Mouse (Mus musculus) layer of hippocampus, postnatal 14 days (tissue): Measurements from ENCODE around the gene Nat9. TPM values are rescaled to one million over a fixed set of nuclear protein-coding genes. Genes with fewer than 3 reads are reported as not detected.

Experiments used
- DNase-seq, 2 experiments: peaks; one replicate each; pipeline ENCODE4 v3.0.0; 2021 to 2022; ENCODE audit warnings: low spot score in 2 of 2, mixed read lengths in 1 of 2
- total RNA-seq, 2 experiments: library from RNA; stranded (reverse); gene quantifications; 2 replicates each; pipeline ENCODE4 v1.2.3; 2021

The Nat9 gene
- total RNA-seq, 2 experiments from 2014 or later: 19.3 to 19.9 TPM

GRCm38 (mm10) chr11:115179191-115179590 lies 8.5 kb downstream of the Nat9 start:
- peak in 1 of 2 experiments; percentile 77 for DNase-seq

DNA sequence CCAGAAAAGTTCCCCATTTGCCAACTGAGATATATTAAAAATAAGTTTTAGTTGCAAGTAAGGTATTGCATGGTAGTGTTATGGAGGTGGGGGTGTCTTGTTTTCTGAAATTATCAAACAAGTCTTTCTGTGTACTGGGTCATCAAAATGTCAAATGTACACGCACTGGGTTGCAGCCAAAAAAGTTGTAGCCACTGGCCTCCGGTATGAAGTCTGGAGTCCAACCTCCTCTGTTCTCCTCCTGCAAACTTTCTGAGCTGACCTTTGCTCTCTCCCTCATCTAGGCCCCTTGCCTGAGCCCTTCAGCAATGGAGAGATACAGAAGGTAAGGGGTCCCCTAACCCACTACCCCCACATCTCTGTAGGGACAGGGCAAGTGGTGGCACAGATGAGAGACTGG lies 8.9 kb downstream of the Nat9 start:
- DNase-seq: no peak

DNA sequence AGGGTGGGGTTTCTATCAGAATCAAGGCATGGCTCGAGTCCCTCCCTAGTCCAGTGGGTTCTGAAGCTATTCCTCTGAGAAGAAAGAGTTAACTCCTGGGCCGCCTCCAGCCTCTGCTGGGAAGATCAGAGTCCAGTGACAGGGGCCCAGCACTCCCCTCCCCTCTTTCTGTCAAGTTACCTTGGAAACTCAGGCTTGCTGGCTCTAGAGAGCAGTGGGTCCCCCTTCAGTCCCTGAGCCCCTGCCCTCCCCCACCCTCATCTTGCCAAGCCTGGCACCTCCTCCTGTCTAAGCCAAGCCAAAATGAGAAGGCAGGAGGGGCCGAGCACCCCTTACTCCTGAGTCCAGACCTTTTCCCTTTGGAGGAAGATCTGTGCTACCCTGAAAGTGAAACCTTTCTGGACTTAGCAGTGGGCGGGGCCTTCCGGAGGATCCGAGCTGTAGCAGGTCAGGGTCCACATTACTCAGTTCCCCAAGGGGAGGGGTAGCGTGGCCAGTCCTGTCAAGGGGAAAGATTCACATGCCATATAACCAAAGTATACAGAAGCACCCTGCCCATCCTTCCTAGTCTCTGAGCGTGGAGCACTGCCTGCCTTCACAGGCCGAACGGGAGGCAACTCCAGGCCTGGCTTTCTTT lies 10.0 kb downstream of the Nat9 start:
- DNase-seq: peak in 1 of 2 experiments; percentile 49

DNA sequence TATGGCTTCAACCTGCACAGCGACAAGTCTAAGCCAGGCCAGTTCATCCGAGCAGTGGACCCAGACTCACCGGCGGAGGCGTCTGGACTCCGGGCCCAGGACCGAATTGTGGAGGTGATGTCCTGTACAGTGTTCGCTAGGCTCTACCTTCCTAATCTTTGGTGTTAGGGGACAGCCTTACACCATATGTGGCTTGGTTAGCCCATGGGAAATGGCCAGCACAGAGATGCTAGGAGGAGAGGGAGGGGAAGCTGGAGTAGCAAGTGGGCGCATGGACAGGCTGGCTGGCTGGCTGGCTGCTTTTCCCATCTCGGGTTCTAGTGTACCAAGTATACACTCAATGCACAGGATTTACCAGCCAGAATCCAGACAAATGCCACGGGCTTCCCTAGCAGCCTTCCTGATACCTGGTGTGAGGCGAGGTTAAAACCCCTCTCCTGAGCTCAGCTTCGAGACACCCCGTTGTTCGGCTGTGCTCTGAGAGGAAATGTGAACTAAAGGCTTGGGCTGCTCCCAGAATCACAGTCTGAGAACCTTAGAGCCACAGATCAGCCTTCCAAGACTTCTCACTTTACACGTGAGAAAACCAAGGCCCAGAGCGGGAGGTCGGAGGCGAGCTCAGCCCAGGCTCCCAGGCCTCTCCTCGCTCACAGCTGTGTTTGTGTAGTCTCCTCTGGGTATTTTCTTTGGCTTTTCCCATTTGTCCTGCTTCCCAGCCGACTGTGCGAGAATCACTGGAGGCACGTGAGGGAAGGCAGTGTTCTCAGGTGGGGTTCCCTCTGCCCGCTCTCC lies 11.1 kb downstream of the Nat9 start:
- no peak for DNase-seq

DNA sequence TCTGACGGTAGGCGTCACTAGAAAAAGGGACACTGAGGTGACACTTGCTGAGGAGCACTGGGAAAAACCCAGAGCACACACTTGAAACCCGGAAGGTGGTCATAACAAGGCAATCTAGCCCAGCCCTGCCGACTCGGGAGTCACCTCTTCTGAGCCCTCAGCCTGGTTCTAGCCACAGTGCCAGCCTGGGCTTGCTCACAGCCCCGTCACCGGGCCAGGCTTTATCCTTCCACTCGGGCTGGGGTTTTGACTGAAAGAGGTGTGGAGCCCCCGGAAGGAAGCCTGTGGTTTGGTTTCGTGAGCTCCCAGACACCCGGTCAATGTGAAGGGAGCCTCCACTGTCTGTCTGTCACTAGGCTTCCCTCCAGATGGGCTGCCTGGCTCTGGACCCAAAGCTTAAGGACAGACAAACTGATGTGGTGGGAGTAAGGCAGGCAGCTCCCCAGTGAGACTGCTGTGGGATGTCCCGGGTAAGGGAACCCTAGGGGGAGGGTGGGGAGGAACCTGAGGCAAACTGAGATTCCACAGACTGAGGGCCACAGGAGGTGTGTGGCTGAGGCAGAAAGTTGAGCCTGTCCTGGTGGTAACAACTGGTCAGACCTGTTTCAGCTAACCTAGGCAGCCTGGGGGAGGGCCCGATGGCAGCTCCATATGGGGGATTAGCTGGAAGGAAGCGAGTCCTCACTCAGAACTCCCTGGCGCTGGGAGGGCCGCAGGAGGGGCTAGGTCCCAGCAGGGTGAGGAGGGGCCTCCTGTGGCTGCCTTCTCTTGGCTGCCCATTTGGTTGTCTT lies 13.9 kb downstream of the Nat9 start:
- DNase-seq: no peak

DNA sequence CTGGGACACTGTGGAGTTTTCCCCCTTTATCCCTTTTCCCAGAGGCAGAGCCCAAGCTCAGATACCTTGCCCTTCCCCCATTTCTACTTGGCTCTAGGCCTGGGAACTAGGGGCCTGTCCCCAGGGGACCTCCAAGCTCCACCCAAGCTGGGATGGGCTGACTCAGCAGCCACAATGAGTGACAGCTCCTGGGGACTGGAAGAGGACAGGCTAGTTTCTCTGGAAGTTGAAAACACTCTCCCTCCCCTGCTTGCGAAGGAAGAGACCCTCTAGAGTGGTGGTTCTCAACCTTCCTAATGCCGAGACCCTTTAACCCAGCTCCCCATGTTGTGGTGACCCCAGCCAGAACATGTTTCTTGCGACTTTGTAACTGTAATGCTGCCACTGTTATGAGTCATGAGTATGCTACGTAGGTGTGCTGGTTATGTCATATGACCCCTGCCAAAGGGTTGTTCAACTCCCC lies 14.8 kb downstream of the Nat9 start:
- no peak for DNase-seq

DNA sequence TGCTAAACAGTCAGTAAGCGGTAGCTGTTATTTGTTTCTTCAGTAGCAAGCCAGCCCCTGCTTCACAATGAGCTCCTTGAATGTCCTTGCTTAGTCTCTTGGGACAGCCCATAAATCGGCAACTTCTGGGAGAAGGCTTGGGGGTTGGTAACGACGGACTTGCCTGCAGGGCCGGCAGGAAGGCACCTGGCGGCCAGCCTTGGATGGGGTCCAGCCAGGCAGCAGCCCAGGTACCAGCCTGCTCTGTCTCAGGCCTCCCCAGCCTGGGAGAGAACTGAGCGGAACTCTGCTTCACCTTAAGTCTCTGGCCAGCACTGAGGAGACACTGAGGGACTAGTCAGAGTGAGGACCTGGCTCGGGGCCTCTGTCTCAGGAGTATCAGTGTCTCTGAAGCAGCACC lies 16.5 kb downstream of the Nat9 start:
- DNase-seq: no peak

DNA sequence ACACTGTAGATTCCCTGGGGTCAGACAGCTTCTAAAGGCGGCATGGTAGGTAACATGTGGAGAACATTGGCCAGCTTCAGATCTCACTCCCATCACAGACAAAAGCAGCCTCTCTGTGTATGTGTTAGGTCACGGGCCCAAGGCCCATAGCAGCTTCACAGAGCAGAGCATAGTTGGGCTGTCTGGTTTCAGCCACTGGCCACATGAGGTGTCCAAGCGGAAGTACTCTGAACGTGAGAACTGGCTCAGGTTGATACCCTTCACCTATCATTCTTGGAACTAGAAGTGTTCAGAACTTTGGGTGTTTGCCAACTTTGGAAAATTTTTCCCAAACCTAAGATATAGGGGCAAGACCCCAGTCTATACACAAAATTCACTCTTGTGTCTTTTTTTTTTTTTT lies 18.2 kb downstream of the Nat9 start:
- no peak for DNase-seq

GRCm38 (mm10) chr11:115167631-115168249 lies 19.9 kb downstream of the Nat9 start:
- no peak for DNase-seq

DNA sequence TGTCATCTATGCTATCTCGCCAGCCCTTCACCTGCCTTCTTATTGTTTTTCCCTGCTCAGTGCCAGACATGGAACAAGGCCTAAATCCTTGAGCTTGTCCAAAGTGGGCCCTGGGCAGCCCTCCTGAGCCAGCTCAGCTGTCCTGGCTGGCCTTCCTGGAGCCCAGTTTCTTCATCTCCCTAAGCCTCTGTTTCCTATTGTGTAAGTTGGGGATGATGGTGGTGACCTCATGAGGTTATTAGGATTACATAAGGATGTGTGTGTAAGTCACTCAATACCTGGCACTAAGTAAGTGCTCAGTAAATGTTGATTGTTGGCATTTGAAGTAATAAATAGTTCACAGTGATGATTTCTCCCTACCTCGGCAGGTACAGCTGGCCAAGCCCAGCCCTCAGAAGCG lies 20.9 kb downstream of the Nat9 start:
- no peak for DNase-seq

- DNase-seq: peak in 1 of 2 experiments; percentile 77
Observed at GRCm38 (mm10) chr11:115164976-115165374, 22.7 kb downstream of the Nat9 start.

DNA sequence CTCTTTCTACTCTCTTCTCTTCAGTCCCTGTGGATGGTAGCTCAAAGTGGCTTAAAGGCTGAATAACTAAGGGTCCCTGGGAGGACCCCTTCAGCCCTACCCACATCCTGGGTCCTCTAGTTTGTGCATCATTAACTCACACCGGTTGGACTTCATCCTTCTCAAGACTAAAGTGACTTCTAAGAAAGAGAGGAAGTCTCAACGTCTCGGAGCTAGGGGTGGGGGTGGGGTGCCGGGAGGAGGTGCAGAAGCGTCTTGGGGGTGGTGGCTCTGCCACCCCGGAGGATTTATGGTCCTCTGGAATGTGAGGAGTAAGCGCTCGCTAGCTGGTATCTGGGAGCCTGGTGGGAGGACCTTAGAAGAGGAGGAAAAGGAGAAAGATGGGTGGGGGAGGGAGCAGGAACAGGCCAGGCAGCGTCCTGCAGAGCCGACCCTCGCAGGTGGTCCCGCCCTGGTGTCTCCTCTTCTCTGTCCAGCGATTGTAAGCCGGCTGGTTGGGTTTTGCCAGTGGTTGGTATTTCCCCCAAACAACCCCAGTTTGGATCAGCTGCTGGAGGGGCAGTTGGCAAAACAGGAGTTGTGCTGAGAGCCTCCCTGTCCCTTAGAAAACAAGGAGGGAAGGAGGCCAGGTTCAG lies 23.2 kb downstream of the Nat9 start:
- no peak for DNase-seq

DNA sequence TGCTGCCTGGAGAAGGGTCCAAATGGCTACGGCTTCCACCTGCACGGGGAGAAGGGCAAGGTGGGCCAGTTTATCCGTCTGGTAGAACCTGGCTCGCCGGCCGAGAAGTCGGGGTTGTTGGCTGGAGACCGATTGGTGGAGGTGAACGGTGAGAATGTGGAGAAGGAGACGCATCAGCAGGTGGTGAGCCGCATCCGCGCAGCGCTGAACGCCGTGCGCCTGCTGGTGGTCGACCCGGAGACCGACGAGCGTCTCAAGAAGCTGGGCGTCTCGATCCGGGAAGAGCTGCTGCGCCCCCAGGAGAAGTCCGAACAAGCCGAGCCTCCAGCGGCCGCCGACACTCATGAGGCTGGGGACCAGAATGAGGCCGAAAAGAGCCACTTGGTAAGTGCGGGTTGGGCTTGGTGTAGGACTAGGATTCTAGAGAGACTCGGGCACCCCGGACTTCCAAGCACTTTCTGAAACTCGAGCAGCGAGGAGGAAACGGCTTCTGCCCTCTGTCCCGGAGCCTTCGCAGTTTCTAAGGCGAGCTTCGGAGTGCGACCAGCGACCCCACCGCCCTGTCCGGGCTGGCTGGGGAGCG lies 24.0 kb downstream of the Nat9 start:
- DNase-seq: no peak

GRCm38 (mm10) chr11:115162832-115163480 lies 24.7 kb downstream of the Nat9 start, which contains the start of gene Slc9a3r1:
Gene Slc9a3r1, plus strand, starts transcription at chr11:115163341.
- peak; percentile 92 to 96 for DNase-seq

DNA sequence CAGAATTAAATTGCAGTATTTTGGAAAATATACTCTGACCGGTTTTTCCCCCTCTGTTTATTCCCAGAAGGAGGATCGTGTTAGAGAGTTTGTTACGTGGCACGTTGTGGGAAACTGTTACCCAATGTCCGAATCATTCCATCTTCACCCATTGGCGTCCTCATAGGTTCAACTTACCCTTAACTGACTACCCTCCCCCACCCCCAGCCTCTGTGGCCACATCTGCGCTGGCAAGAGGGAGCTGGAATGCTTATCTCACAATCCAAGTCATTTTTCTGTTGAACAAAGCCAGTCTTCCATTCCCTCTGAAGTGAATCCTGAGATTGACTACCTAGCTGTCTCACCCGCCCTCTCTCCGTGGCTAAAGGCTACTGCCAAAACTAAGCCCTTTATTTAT lies 25.5 kb downstream of the Nat9 start:
- DNase-seq: no peak

DNA sequence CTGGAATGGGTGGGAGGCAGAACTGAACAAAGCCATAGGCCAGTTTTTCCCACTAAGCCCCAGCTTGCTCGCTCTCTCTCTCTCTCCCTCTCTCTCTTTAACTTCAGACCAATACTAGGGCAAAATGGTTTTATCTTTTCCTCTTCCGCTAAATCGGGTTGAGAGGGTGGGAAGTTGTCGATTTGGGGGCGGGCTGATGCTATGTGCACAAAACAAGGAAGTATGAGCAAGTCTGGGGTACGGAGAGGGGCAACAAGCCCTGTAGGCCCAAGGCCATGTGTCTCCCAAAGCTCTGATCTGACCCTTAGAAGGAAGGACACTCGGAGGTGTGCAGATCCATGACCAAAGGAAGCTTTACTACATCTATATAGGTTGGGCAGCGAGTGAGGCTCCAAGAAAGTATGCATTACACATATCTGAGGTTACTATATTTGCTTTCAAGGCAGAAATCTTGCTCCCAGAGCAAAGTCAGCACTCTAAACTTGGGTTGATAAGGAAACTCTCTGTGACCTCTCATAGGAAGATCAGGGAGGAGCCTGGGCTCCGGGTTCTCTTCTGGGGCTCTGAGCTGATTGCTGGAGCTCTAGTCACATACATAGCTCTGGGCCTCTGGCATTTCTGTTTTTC lies 26.0 kb downstream of the Nat9 start:
- DNase-seq: no peak

- peak in 1 of 2 experiments; percentile 77 for DNase-seq
Observed at GRCm38 (mm10) chr11:115160883-115161577, 26.6 kb downstream of the Nat9 start.

GRCm38 (mm10) chr11:115160016-115160797 lies 27.5 kb downstream of the Nat9 start:
- peak in 1 of 2 experiments; percentile 63 for DNase-seq
